Mouse (Mus musculus) MEL (cell line): ENCODE results near the gene Sirt4. TPM values are rescaled to one million over a fixed set of nuclear protein-coding genes. Genes with fewer than 3 reads are reported as not detected.

Experiments
- DNase-seq: peaks from one replicate; pipeline ENCODE4 v3.0.0; 2011; ENCODE audit warnings: low read depth, low spot score
- H3K27ac ChIP-seq: 2 replicates; pipeline ENCODE4 v1.5.1; 2012; ENCODE audit warnings: low read depth, mild to moderate bottlenecking, control low read depth, low read length, moderate library complexity; ENCODE audit not compliant: control insufficient read depth
- H3K27me3 ChIP-seq, 2 experiments: fragments of 150-350 bp in 1 of 2; sonication (generic) in 1 of 2; 2 replicates each; pipeline ENCODE4 v1.6.1; 2012; ENCODE audit warnings: low read length in 2 of 2, mild to moderate bottlenecking in 2 of 2, improper control_type of control experiment in 1 of 2, moderate library complexity in 1 of 2; ENCODE audit not compliant: insufficient read depth in 2 of 2, control insufficient read depth in 1 of 2
- H3K36me3 ChIP-seq, 2 experiments: 2 replicates each; pipeline ENCODE4 v1.6.1; 2012 to 2014; ENCODE audit warnings: low read length in 2 of 2, improper control_type of control experiment in 1 of 2, inconsistent platforms in 1 of 2, mild to moderate bottlenecking in 1 of 2; ENCODE audit not compliant: insufficient read depth in 2 of 2, control insufficient read depth in 1 of 2
- H3K4me1 ChIP-seq, 2 experiments: fragments of 150-350 bp in 1 of 2; sonication (generic) in 1 of 2; 2 replicates each; pipeline ENCODE4 v1.6.1; 2012; ENCODE audit warnings: low read length in 2 of 2, improper control_type of control experiment in 1 of 2, mild to moderate bottlenecking in 1 of 2; ENCODE audit not compliant: insufficient read depth in 2 of 2, control insufficient read depth in 1 of 2
- H3K4me3 ChIP-seq, 2 experiments: fragments of 150-350 bp in 1 of 2; sonication (generic) in 1 of 2; 2 replicates each; pipeline ENCODE4 v1.5.1; 2012; ENCODE audit warnings: low read depth in 2 of 2, low read length in 2 of 2, mild to moderate bottlenecking in 2 of 2, moderate library complexity in 2 of 2, control low read depth in 1 of 2, improper control_type of control experiment in 1 of 2; ENCODE audit not compliant: control insufficient read depth in 1 of 2, insufficient read depth in 1 of 2
- H3K79me2 ChIP-seq: 2 replicates; pipeline ENCODE4 v1.6.1; 2012; ENCODE audit warnings: mild to moderate bottlenecking, low read length, moderate library complexity; ENCODE audit not compliant: control insufficient read depth, poor library complexity, insufficient read depth
- H3K9ac ChIP-seq: 2 replicates; pipeline ENCODE4 v1.6.1; 2012; ENCODE audit warnings: low read depth, mild to moderate bottlenecking, control low read depth, low read length, moderate library complexity; ENCODE audit not compliant: control insufficient read depth, poor library complexity, severe bottlenecking
- H3K9me3 ChIP-seq: fragments of 150-350 bp; sonication (generic); replicated peaks from 2 replicates; pipeline ENCODE4 v1.6.1; 2012; ENCODE audit warnings: mild to moderate bottlenecking, low read length, improper control_type of control experiment, moderate library complexity; ENCODE audit not compliant: insufficient read depth
- CHD2 ChIP-seq: IDR thresholded peaks from 2 replicates; pipeline ENCODE4 v1.6.1; 2011; ENCODE audit warnings: low read length, improper control_type of control experiment
- CTCF ChIP-seq, 3 experiments: IDR thresholded peaks in 2 of 3; conservative IDR thresholded peaks in 1 of 3; 2 replicates each; pipeline ENCODE4 v1.5.1; 2011 to 2012; ENCODE audit warnings: low read length in 3 of 3, low read depth in 2 of 3, mild to moderate bottlenecking in 2 of 3, improper control_type of control experiment in 1 of 3, inconsistent platforms in 1 of 3, mixed read lengths in 1 of 3, moderate library complexity in 1 of 3; ENCODE audit not compliant: control insufficient read depth in 1 of 3, insufficient read depth in 1 of 3, poor library complexity in 1 of 3, severe bottlenecking in 1 of 3
- E2F4 ChIP-seq: IDR thresholded peaks from 2 replicates; pipeline ENCODE4 v1.6.1; 2011; ENCODE audit warnings: low read depth, low read length, improper control_type of control experiment, borderline replicate concordance
- ELF1 ChIP-seq: IDR thresholded peaks from 2 replicates; pipeline ENCODE4 v1.6.1; 2014; ENCODE audit warnings: low read depth, mild to moderate bottlenecking, inconsistent platforms, low read length, improper control_type of control experiment, moderate library complexity
- EP300 ChIP-seq, 2 experiments: IDR thresholded peaks; 2 replicates each; pipeline ENCODE4 v1.6.1; 2011; ENCODE audit warnings: improper control_type of control experiment in 2 of 2, low read length in 2 of 2, low read depth in 1 of 2, mild to moderate bottlenecking in 1 of 2
- ETS1 ChIP-seq: IDR thresholded peaks from 2 replicates; pipeline ENCODE4 v1.6.1; 2012; ENCODE audit warnings: low read depth, mild to moderate bottlenecking, inconsistent platforms, low read length, improper control_type of control experiment, moderate library complexity
- HCFC1 ChIP-seq: IDR thresholded peaks from 2 replicates; pipeline ENCODE4 v1.6.1; 2012; ENCODE audit warnings: low read depth, mild to moderate bottlenecking, inconsistent platforms, low read length, improper control_type of control experiment, moderate library complexity
- JUND ChIP-seq: IDR thresholded peaks from 2 replicates; pipeline ENCODE4 v1.6.1; 2011; ENCODE audit warnings: low read depth, mild to moderate bottlenecking, improper control_type of control experiment, low read length
- KAT2A ChIP-seq: conservative IDR thresholded peaks from 2 replicates; pipeline ENCODE4 v1.6.1; 2012; ENCODE audit warnings: low read depth, low read length, improper control_type of control experiment, inconsistent platforms
- MAX ChIP-seq: IDR thresholded peaks from 2 replicates; pipeline ENCODE4 v1.6.1; 2011; ENCODE audit warnings: low read length, improper control_type of control experiment
- MAZ ChIP-seq: IDR thresholded peaks from 2 replicates; pipeline ENCODE4 v1.6.1; 2012; ENCODE audit warnings: low read depth, mild to moderate bottlenecking, inconsistent platforms, low read length, improper control_type of control experiment
- MEF2A ChIP-seq: IDR thresholded peaks from 2 replicates; pipeline ENCODE4 v1.6.1; 2014; ENCODE audit warnings: low read depth, mild to moderate bottlenecking, inconsistent platforms, low read length, improper control_type of control experiment; ENCODE audit not compliant: poor library complexity, insufficient replicate concordance, severe bottlenecking; ENCODE audit errors: extremely low read depth
- MXI1 ChIP-seq: IDR thresholded peaks from 2 replicates; pipeline ENCODE4 v1.6.1; 2011; ENCODE audit warnings: mild to moderate bottlenecking, low read depth, low read length, improper control_type of control experiment
- MYB ChIP-seq: IDR thresholded peaks from 2 replicates; pipeline ENCODE4 v1.6.1; 2011; ENCODE audit warnings: mild to moderate bottlenecking, low read depth, low read length, improper control_type of control experiment
- MYC ChIP-seq: IDR thresholded peaks from 2 replicates; pipeline ENCODE4 v1.6.1; 2011; ENCODE audit warnings: low read depth, mild to moderate bottlenecking, low read length, improper control_type of control experiment, moderate library complexity
- NELFE ChIP-seq: IDR thresholded peaks from 2 replicates; pipeline ENCODE4 v1.6.1; 2011; ENCODE audit warnings: low read depth, low read length, improper control_type of control experiment
- NRF1 ChIP-seq: IDR thresholded peaks from 2 replicates; pipeline ENCODE4 v1.6.1; 2014; ENCODE audit warnings: low read depth, mild to moderate bottlenecking, inconsistent platforms, low read length, improper control_type of control experiment, moderate library complexity; ENCODE audit not compliant: poor library complexity, insufficient read depth, severe bottlenecking
- POLR2A ChIP-seq, 2 experiments: IDR thresholded peaks; 2 replicates each; pipeline ENCODE4 v1.6.1; 2011 to 2012; ENCODE audit warnings: low read length in 2 of 2, mild to moderate bottlenecking in 2 of 2, control low read depth in 1 of 2, improper control_type of control experiment in 1 of 2, low read depth in 1 of 2, moderate library complexity in 1 of 2; ENCODE audit not compliant: control insufficient read depth in 1 of 2, insufficient read depth in 1 of 2, poor library complexity in 1 of 2
- POLR2AphosphoS2 ChIP-seq: IDR thresholded peaks from 2 replicates; pipeline ENCODE4 v1.6.1; 2011; ENCODE audit warnings: low read length, improper control_type of control experiment
- POLR2AphosphoS5 ChIP-seq: IDR thresholded peaks from 2 replicates; pipeline ENCODE4 v1.6.1; 2012; ENCODE audit warnings: low read depth, borderline replicate concordance, mild to moderate bottlenecking, inconsistent platforms, low read length, moderate library complexity, mixed read lengths
- RAD21 ChIP-seq: IDR thresholded peaks from 2 replicates; pipeline ENCODE4 v1.6.1; 2011; ENCODE audit warnings: mild to moderate bottlenecking, low read depth, low read length, improper control_type of control experiment
- RCOR1 ChIP-seq: IDR thresholded peaks from 2 replicates; pipeline ENCODE4 v1.6.1; 2012; ENCODE audit warnings: low read depth, mild to moderate bottlenecking, inconsistent platforms, low read length, improper control_type of control experiment
- SIN3A ChIP-seq: IDR thresholded peaks from 2 replicates; pipeline ENCODE4 v1.6.1; 2012; ENCODE audit warnings: low read length, improper control_type of control experiment, inconsistent platforms
- SMC3 ChIP-seq: IDR thresholded peaks from 2 replicates; pipeline ENCODE4 v1.6.1; 2011; ENCODE audit warnings: low read depth, low read length, improper control_type of control experiment
- TAL1 ChIP-seq: IDR thresholded peaks from 2 replicates; pipeline ENCODE4 v1.6.1; 2012; ENCODE audit warnings: mild to moderate bottlenecking, inconsistent platforms, low read length, moderate library complexity, mixed read lengths
- TBP ChIP-seq: IDR thresholded peaks from 2 replicates; pipeline ENCODE4 v1.8.0; 2011; ENCODE audit warnings: low read depth, low read length, improper control_type of control experiment
- UBTF ChIP-seq: IDR thresholded peaks from 2 replicates; pipeline ENCODE4 v1.6.1; 2012; ENCODE audit warnings: low read depth, mild to moderate bottlenecking, inconsistent platforms, low read length, improper control_type of control experiment, moderate library complexity, borderline replicate concordance; ENCODE audit not compliant: insufficient read depth
- ZMIZ1 ChIP-seq: IDR thresholded peaks from 2 replicates; pipeline ENCODE4 v1.6.1; 2012; ENCODE audit warnings: low read depth, mild to moderate bottlenecking, inconsistent platforms, low read length, improper control_type of control experiment, moderate library complexity
- polyA plus RNA-seq, 2 experiments: library from polyadenylated mRNA; stranded (reverse) in 1 of 2; unstranded in 1 of 2; fragments of >175 nt in 1 of 2; fragments of >200 nt in 1 of 2; gene quantifications; 2 replicates each; pipeline versions ENCODE4 v1.2.1 to v1.2.4; 2012; ENCODE audit warnings: low replicate concordance in 2 of 2, low read depth in 1 of 2; ENCODE audit not compliant: insufficient read length in 2 of 2, insufficient read depth in 1 of 2, missing spikeins in 1 of 2
- total RNA-seq: library from RNA; depleted of rRNA; stranded (reverse); fragments of 300-350 nt; gene quantifications from 2 replicates; pipeline ENCODE4 v1.2.3, GENCODE M21; 2012

The Sirt4 gene
- total and polyA plus RNA-seq, 3 experiments: 9.2 to 10.3 TPM; not detected in 1

GRCm38 (mm10) chr5:115479561-115479960 is 5.0 kb downstream of the Sirt4 start:
- Histone ChIP-seq H3K27me3 (no peaks in the 10 kb centered on the region), H3K9ac (no peak overlapping the region), H3K27ac (no peak overlapping the region), H3K4me3 (no peak overlapping the region), H3K36me3 (no peaks in the 10 kb centered on the region), H3K79me2 (no peaks in the 10 kb centered on the region), H3K9me3 (no peaks in the 10 kb centered on the region), H3K4me1 (no peaks in the 10 kb centered on the region)
- no peak for DNase-seq
- no peak for TF ChIP-seq ETS1
- TF ChIP-seq MYC: no peak
- no peak for TF ChIP-seq UBTF
- no peak for TF ChIP-seq TBP
- no peak for TF ChIP-seq RAD21
- no peak for TF ChIP-seq ELF1
- no peak for TF ChIP-seq MAX
- TF ChIP-seq CHD2: no peak
- no peak for TF ChIP-seq KAT2A
- TF ChIP-seq MAZ: no peak
- TF ChIP-seq JUND: no peak
- no peak for TF ChIP-seq RCOR1
- TF ChIP-seq POLR2AphosphoS5: no peak
- TF ChIP-seq POLR2AphosphoS2: no peak
- TF ChIP-seq MYB: no peak
- TF ChIP-seq MEF2A: no peak
- TF ChIP-seq NRF1: no peak
- no peak for TF ChIP-seq SIN3A

- DNase-seq: no peak
- Histone ChIP-seq H3K36me3 (no peaks in the 10 kb centered on the region; a peak in 1 of 4 replicates), H3K4me3 (no peak overlapping the region)
Measured at GRCm38 (mm10) chr5:115476107-115476727, 8.3 kb downstream of the Sirt4 start.

More at GRCm38 (mm10) chr5:115476107-115476727, 8.3 kb downstream of the Sirt4 start:
- no peak for TF ChIP-seq ETS1
- no peak for TF ChIP-seq MAX
- no peak for TF ChIP-seq HCFC1
- no peak for TF ChIP-seq E2F4
- TF ChIP-seq TAL1: no peak
- TF ChIP-seq POLR2A (IDR thresholded peaks at IDR 0.05; ENCODE audit: control insufficient read depth in 1 of 2, insufficient read depth in 1 of 2, low read depth in 1 of 2, low read length in 2 of 2, poor library complexity in 1 of 2): no peak
- TF ChIP-seq ZMIZ1: no peak
- TF ChIP-seq EP300 (IDR thresholded peaks at IDR 0.05; ENCODE audit: low read depth in 1 of 2, low read length in 2 of 2): no peak
- TF ChIP-seq CTCF (IDR thresholded peaks at IDR 0.05 in 2 of 3, conservative IDR thresholded peaks at IDR 0.05 in 1 of 3; ENCODE audit: control insufficient read depth in 1 of 3, insufficient read depth in 1 of 3, low read depth in 2 of 3, low read length in 3 of 3, poor library complexity in 1 of 3, severe bottlenecking in 1 of 3): no peak
- no peak for TF ChIP-seq NELFE
- TF ChIP-seq RAD21: no peak
- TF ChIP-seq TBP: no peak
- no peak for TF ChIP-seq ELF1
- TF ChIP-seq MXI1: no peak
- no peak for TF ChIP-seq UBTF
- no peak for TF ChIP-seq CHD2
- no peak for TF ChIP-seq SMC3
- no peak for TF ChIP-seq MYC
- TF ChIP-seq NRF1: no peak
- TF ChIP-seq POLR2AphosphoS2: no peak
- H3K27me3 ChIP-seq: no peaks in the 10 kb centered on the region
- no peaks in the 10 kb centered on the region for H3K9me3 ChIP-seq
- peaks cover 0 to 3% of the 10 kb centered on the region in 2 experiments; a peak in 1 of 4 replicates for H3K4me1 ChIP-seq
- H3K9ac ChIP-seq: no peak overlapping the region
- H3K27ac ChIP-seq: no peak overlapping the region
- no peaks in the 10 kb centered on the region for H3K79me2 ChIP-seq
